Mouse (Mus musculus) liver, adult 2 months (tissue): Measurements from ENCODE around the gene Pde4a. TPM values are rescaled to one million over a fixed set of nuclear protein-coding genes. Genes with fewer than 3 reads are reported as not detected.
A peak's percentile ranks its signal among the peaks of the same experiment; 100 is the strongest.

Experiments
- DNase-seq: peaks from one replicate; pipeline ENCODE4 v3.0.0-alpha.2; 2011; ENCODE audit warnings: low read depth, low spot score; ENCODE audit errors: extremely low read depth
- H3K27ac ChIP-seq: fragments of 200-500 bp; replicated peaks from 2 replicates; pipeline ENCODE4 v1.5.1; 2012; ENCODE audit warnings: low read depth, mild to moderate bottlenecking, control low read depth, inconsistent platforms, low read length; ENCODE audit not compliant: insufficient read depth
- H3K27me3 ChIP-seq: fragments of 200-500 bp; 2 replicates; pipeline ENCODE4 v1.6.1; 2012; ENCODE audit warnings: mild to moderate bottlenecking, moderate library complexity, low read length, inconsistent platforms; ENCODE audit not compliant: control insufficient read depth, insufficient read depth
- H3K36me3 ChIP-seq: fragments of 200-500 bp; 2 replicates; pipeline ENCODE4 v1.6.1; 2012; ENCODE audit warnings: low read length, inconsistent platforms; ENCODE audit not compliant: control insufficient read depth, insufficient read depth
- H3K4me1 ChIP-seq: fragments of 200-500 bp; 2 replicates; pipeline ENCODE4 v1.6.1; 2011; ENCODE audit warnings: low read length; ENCODE audit not compliant: control insufficient read depth, insufficient read depth
- H3K4me3 ChIP-seq: fragments of 200-500 bp; 2 replicates; pipeline ENCODE4 v1.5.1; 2011; ENCODE audit warnings: low read depth, mild to moderate bottlenecking, control low read depth, low read length, moderate library complexity; ENCODE audit not compliant: insufficient read depth
- H3K79me2 ChIP-seq: fragments of 200-500 bp; 2 replicates; pipeline ENCODE4 v1.6.1; 2012; ENCODE audit warnings: inconsistent platforms, mild to moderate bottlenecking, low read length, moderate library complexity; ENCODE audit not compliant: control insufficient read depth, insufficient read depth
- H3K9ac ChIP-seq: fragments of 200-500 bp; 2 replicates; pipeline ENCODE4 v1.6.1; 2012; ENCODE audit warnings: low read depth, mild to moderate bottlenecking, control low read depth, inconsistent platforms, low read length
- CTCF ChIP-seq: fragments of 200-500 bp; IDR thresholded peaks from 2 replicates; pipeline ENCODE4 v1.5.1; 2011; ENCODE audit warnings: low read depth, low read length, control low read depth
- POLR2A ChIP-seq: fragments of 200-500 bp; IDR thresholded peaks from 2 replicates; pipeline ENCODE4 v1.6.1; 2011; ENCODE audit warnings: low read length, control low read depth; ENCODE audit not compliant: insufficient read depth; ENCODE audit errors: extremely low read depth
- WGBS: fragments of 180-500 bp; shearing (Covaris S2); methylation state at CpG from one replicate; pipeline ENCODE4 v1.1.7; 2018; 5-methylcytosine and 5-hydroxymethylcytosine counted together
- polyA plus RNA-seq: library from polyadenylated mRNA; depleted of rRNA; stranded (reverse); fragments of >200 nt; gene quantifications from 2 replicates; pipeline ENCODE4 v1.2.3, GENCODE M21; 2012
- total RNA-seq: library from RNA; depleted of rRNA; stranded (reverse); fragments of >200 nt; gene quantifications from 2 replicates; pipeline ENCODE4 v1.2.3, GENCODE M21; 2014

Gene Pde4a
- total and polyA plus RNA-seq, 2 experiments = 1.0 to 3.5 TPM

DNA sequence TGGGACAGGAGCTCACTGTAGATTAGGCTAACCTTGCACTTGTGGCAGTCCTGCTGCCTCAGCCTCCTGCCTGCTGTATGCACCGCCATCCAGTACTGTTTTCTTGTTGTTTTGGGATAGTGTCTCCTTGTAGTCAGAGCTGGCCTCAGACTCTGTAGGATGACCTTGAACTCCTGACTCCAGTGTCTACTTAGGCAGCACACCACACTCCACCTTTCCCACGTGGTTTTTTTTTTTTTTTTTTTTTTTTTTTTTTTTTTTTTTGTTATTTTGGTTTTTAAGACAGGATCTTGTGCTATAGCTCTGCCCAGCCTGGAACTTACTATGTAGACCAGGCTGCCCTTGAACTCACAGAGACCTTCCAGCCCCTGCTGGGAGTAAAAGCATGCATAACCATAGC lies 43.1 kb downstream of the Pde4a start:
- no peak for TF ChIP-seq CTCF
- TF ChIP-seq POLR2A = no peak

DNA sequence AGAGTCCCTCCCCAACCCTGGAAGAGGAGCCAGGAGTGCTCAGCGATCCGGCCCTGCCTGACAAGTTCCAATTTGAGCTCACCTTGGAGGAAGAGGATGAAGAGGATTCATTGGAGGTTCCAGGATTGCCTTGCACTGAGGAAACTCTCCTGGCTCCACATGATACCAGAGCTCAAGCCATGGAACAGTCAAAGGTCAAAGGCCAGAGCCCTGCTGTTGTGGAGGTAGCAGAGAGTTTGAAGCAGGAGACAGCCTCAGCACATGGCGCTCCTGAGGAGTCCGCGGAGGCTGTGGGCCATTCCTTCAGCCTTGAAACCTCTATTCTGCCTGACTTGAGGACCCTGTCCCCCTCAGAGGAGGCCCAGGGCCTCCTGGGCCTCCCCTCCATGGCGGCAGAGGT lies 45.3 kb downstream of the Pde4a start:
- Histone ChIP-seq H3K4me3 (no peak overlapping the region), H3K4me1 (peaks cover 2% of the 10 kb centered on the region), H3K79me2 (no peaks in the 10 kb centered on the region), H3K36me3 (no peaks in the 10 kb centered on the region; the same call in 1 of the 2 replicates), H3K27me3 (no peaks in the 10 kb centered on the region), H3K9ac (no peak overlapping the region), H3K27ac (no peak overlapping the region)
- DNase-seq = peak; percentile 66
- 71% methylated on average over 6 of the region's 6 CpGs for WGBS
- TF ChIP-seq CTCF (no peak), POLR2A (no peak)

More for the DNA sequence above, 43.1 kb downstream of the Pde4a start:
- Histone ChIP-seq H3K9ac (no peak overlapping the region), H3K4me1 (peaks cover 2% of the 10 kb centered on the region), H3K27ac (no peak overlapping the region), H3K4me3 (no peak overlapping the region), H3K27me3 (no peaks in the 10 kb centered on the region), H3K36me3 (no peaks in the 10 kb centered on the region; the same call in 1 of the 2 replicates), H3K79me2 (no peaks in the 10 kb centered on the region)
- DNase-seq = no peak
- WGBS = 63% methylated on average over 2 of the region's 2 CpGs

DNA sequence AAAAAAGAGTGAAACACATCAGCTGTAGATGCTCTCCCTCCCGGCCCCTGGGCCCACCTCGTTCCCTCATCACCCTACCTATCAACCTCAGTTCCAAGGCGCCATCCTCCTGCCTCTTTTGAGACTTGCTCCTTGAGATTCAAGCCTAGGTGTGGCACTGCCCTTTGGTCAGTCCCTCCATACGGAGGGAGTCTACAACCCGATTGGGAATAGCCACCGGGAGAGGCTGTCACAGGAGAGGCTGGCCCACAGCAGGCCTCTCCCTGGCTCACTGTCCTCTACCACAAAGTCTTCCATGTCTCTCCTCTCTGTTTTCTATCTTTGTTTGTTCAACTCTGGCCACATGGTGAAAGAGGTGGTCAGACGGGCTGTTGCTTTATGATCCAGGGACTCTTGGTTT lies 46.1 kb downstream of the Pde4a start:
- Histone ChIP-seq H3K9ac (no peak overlapping the region), H3K79me2 (no peaks in the 10 kb centered on the region), H3K4me3 (no peak overlapping the region), H3K27me3 (no peaks in the 10 kb centered on the region), H3K4me1 (peaks cover 2% of the 10 kb centered on the region), H3K27ac (no peak overlapping the region), H3K36me3 (no peaks in the 10 kb centered on the region)
- TF ChIP-seq CTCF = no peak
- TF ChIP-seq POLR2A = no peak
- WGBS = 90% methylated on average over 7 of the region's 7 CpGs
- DNase-seq = no peak

DNA sequence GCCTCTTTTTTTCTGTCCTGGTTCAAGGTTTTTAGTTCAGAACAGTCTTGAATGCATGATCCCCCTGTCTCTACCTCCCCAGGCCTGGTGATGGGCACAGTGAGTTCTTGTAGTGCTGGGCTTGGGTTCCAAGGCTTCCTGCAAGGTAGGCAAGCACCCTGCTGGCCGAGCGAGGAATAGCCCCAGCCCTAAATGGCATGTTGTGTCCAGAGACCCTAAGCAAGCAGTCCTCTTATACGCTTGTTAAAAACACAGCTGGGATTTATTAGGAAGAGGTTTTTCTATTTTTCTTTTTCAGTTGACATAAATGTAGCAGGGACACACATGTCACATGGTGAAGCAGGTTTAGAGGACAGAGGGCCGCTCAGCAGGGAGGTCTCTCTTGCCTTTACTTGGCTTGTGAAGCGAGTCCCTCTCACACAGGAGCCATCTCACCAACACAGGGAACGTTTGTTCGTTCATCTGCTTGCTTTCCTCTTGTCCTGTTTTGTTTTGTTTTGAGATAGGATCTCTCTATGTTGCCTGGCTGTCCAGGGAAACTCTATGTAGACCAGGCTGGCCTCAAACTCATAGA lies 48.2 kb downstream of the Pde4a start:
- Histone ChIP-seq H3K9ac (no peak overlapping the region), H3K4me1 (peaks cover 2% of the 10 kb centered on the region), H3K27me3 (no peaks in the 10 kb centered on the region), H3K79me2 (no peaks in the 10 kb centered on the region), H3K27ac (no peak overlapping the region), H3K36me3 (no peaks in the 10 kb centered on the region), H3K4me3 (no peak overlapping the region)
- TF ChIP-seq POLR2A (no peak), CTCF (peak; percentile 73)
- WGBS = 72% methylated on average over 7 of the region's 7 CpGs
- no peak for DNase-seq

DNA sequence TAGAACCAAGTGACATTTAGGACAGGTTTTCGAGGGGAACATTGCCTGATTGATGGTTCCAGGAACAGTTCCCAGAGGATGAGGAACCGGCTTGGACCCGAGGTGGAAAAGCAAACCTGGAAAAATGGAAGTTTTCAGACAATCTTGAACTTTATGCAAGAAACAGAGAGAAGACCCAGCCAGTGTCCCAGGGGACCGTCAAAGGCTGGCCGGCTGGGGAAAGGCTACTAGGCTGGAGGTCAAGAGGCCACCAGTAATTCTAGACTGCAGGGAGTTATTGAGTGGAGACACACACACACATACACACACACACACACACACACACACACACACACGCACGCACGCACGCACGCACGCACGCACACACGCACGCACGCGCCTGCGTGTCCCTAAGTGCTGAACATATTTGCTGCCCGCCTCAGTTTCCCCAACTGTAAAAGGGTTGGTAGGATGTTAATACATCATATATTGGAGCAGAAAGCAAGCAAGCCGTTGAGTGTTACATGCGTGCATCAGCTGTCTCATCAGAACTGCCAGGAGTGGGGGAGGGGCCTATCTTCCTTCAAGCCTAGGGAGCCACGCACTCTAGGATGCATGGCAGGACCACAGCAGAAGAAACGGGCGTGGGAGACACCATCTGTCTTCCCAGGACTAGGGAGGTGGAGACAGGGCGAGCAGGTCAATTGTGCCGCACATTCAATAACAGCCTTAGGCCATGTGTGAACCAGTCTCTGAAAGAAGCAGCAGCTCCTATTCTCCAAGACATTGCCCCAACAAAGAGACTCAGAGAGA lies 50.7 kb downstream of the Pde4a start:
- DNase-seq = no peak
- no peak for TF ChIP-seq CTCF
- WGBS = 84% methylated on average over 25 of the region's 25 CpGs
- H3K27me3 ChIP-seq = no peaks in the 10 kb centered on the region
- no peak overlapping the region for H3K4me3 ChIP-seq
- H3K9ac ChIP-seq = no peak overlapping the region
- H3K27ac ChIP-seq = no peak overlapping the region
- H3K79me2 ChIP-seq = no peaks in the 10 kb centered on the region
- no peaks in the 10 kb centered on the region for H3K36me3 ChIP-seq
- peaks cover 3% of the 10 kb centered on the region; the same call in 1 of the 2 replicates for H3K4me1 ChIP-seq

DNA sequence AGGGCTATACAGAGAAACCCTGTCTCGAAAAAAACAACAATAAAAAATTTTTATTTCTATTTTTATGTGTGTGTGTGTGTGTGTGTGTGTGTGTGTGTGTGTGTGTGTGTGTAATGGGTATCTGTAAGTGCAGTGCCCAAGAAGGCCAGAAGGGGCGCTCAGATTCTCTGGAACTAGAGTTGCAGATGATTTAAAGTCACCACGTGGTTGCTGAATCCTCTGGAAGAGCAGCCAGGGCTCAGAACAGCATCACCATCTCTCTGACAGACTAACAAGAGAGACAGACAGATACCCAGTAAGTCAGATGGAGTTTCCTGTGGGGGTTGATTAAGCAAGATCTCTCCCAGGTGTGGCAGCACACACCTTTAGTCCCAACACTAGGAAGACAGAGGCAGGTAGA lies 54.3 kb downstream of the Pde4a start:
- no peaks in the 10 kb centered on the region for H3K79me2 ChIP-seq
- DNase-seq = no peak
- TF ChIP-seq POLR2A (no peak), CTCF (no peak)
- H3K4me1 ChIP-seq = peaks cover 5% of the 10 kb centered on the region; the same call in 1 of the 2 replicates
- H3K27ac ChIP-seq = no peak overlapping the region
- 55% methylated on average over 3 of the region's 3 CpGs for WGBS
- H3K27me3 ChIP-seq = no peaks in the 10 kb centered on the region
- no peaks in the 10 kb centered on the region for H3K36me3 ChIP-seq
- no peak overlapping the region for H3K4me3 ChIP-seq
- H3K9ac ChIP-seq = no peak overlapping the region
